In the genomic region with DNA sequence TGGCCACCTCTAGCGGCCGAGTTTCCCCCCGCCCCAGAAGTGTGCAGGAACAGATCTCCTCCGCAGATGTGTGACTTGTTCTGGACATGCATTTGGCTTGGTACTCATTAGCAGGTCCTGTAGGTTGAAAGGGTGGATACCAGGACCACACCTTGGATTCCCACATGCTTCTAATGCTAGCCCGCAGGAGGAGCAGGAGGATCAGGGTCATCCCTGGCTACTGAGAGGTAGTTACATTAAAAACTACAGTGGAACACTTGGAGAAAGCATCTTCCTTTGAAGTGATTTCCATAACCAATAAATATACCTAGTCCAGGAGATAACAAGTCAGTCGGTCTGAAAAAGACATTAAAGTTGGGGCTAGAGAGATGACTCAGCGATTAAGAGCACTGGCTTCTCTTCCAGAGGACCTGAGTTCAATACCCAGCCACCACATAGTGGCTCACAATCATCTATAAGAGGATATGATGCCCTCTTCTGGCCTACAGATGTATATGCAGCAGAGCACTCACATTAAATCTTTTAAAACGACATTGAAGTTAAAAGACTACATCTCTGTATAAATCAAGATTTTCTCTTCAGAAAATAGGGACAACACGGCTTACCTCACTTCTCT, we compare ENCODE assay signal across 1 mouse cellular context.
TF ChIP-seq lines count a peak whose summit lies in the region.

No protein-coding gene starts in this region.

TF ChIP-seq in MEL, 35 proteins besides CTCF, POLR2A, EP300 and RAD21:
- TF ChIP-seq USF1 (IDR thresholded peaks at IDR 0.05; ENCODE audit: low read depth, low read length) = no peak
- no peak for TF ChIP-seq MEF2A (IDR thresholded peaks at IDR 0.05; ENCODE audit: extremely low read depth, insufficient replicate concordance, low read depth, low read length, poor library complexity, severe bottlenecking)
- peak; percentile 35 for TF ChIP-seq SMC3 (IDR thresholded peaks at IDR 0.05; ENCODE audit: low read depth, low read length)
- peak; percentile 27; the same call in 1 of the 2 replicates for TF ChIP-seq ZC3H11A (IDR thresholded peaks at IDR 0.05; ENCODE audit: low read depth, low read length)
TF ChIP-seq in MEL: peak in this region for 2.
